Mouse (Mus musculus): ENCODE data around the gene Tsc2.

DNA sequence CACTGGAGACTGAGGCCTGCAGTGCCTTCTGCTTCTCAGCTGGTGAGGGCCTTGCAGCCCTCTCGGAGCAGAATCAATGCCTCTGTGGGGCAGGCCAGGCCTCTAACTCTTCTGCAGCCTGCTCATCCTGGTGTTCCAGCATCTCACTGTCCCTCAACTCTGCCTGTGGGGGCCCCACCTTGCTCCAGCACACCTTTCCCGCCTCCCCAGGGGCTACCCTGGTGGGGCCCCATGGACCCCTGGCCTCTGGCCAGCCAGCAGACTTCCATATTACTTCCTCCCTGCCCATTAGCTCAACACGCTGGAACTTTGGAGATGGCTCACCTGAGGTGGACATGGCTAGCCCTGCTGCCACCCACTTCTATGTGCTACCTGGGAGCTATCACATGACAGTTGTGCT is 67.3 kb downstream of the Tsc2 start:
- no peak for TF ChIP-seq CTCF (conservative IDR thresholded peaks at IDR 0.05; ENCODE audit: insufficient read depth, insufficient read length, low read depth, low read length)
- no peak for TF ChIP-seq POLR2A (IDR thresholded peaks at IDR 0.05; ENCODE audit: low read depth, low read length)

Measured in kidney, adult 2 months (tissue).